Mouse (Mus musculus): ENCODE data around the gene Tenm4. TPM values are rescaled to one million over a fixed set of nuclear protein-coding genes. Genes with fewer than 3 reads are reported as not detected.
A peak's percentile ranks its signal among the peaks of the same experiment; 100 is the strongest.

Gene Tenm4
- polyA plus RNA-seq, 1 experiment from 2014 or later: 42.7 TPM

MicroRNAs encoded within 50 kb of the gene (microRNA counts, 519-probe panel; counts per million panel counts)
- microRNA mmu-miR-708: 2,645 counts per million, percentile 58 among the panel's probes with 10 or more counts

Small RNAs within 50 kb of the gene (microRNA-seq; reads per million reads assigned to microRNA genes)
- gene Mir6394 (not detected), gene Mir708 (1,722 reads per million, percentile 83 among the genes with 10 or more reads in this experiment)
